Mouse (Mus musculus) G1E (cell line): ENCODE data around the gene Mras.

Source experiments
- CTCF ChIP-seq: IDR thresholded peaks from 2 replicates; pipeline ENCODE4 v1.5.1; 2012; ENCODE audit warnings: low read depth, low read length, inconsistent platforms, mixed read lengths
- POLR2AphosphoS5 ChIP-seq: IDR thresholded peaks from 2 replicates; pipeline ENCODE4 v1.6.1; 2012; ENCODE audit warnings: low read depth, low read length, inconsistent platforms; ENCODE audit not compliant: insufficient replicate concordance

DNA sequence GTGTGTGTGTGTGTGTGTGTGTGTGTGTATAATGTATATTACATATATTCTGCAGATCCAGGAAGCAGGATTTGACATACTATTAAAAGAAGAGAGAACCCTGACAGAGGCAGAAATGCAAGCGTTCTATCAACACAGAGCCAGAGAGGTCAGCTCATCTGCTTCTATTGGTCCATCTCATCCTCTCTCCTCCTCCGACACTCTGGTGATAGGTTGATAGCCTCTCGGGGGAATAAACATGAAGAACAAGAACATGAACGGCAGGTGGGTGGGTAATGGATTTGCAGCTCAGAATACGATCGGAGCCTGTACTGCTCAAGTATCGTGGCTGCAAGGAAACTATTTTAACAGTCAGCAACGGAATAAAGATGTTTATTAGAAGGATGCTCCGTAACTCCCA is 31.4 kb upstream of the Mras start:
- TF ChIP-seq CTCF, result no peak
- TF ChIP-seq POLR2AphosphoS5, result no peak
